Mouse (Mus musculus): ENCODE results near the gene Cadps2. TPM values are rescaled to one million over a fixed set of nuclear protein-coding genes. Genes with fewer than 3 reads are reported as not detected.

Cadps2 gene
- polyA plus RNA-seq (2012; rRNA removed): 7.1 and 7.2 TPM in 2 replicates

GRCm38 (mm10) chr6:23839009-23839811, at the start of gene Cadps2:
Gene Cadps2, minus strand, starts transcription at chr6:23839421.
- peak; percentile 64 for DNase-seq (ENCODE audit: low spot score)

- no peak for DNase-seq (ENCODE audit: low spot score)
Observed at GRCm38 (mm10) chr6:23886418-23886817, 47.2 kb upstream of the Cadps2 start.

GRCm38 (mm10) chr6:23876765-23877408, 37.7 kb upstream of the Cadps2 start:
- DNase-seq (ENCODE audit: low spot score): no peak

- DNase-seq (ENCODE audit: low spot score): no peak
Observed at GRCm38 (mm10) chr6:23876363-23876762, 37.1 kb upstream of the Cadps2 start.

GRCm38 (mm10) chr6:23873812-23874211, 34.6 kb upstream of the Cadps2 start:
- no peak for DNase-seq (ENCODE audit: low spot score)

- DNase-seq (ENCODE audit: low spot score): no peak
Observed at GRCm38 (mm10) chr6:23873231-23873630, 34.0 kb upstream of the Cadps2 start.

GRCm38 (mm10) chr6:23869971-23870370, 30.8 kb upstream of the Cadps2 start:
- DNase-seq (ENCODE audit: low spot score): no peak

- DNase-seq (ENCODE audit: low spot score): no peak
Observed at GRCm38 (mm10) chr6:23866298-23866697, 27.1 kb upstream of the Cadps2 start.

GRCm38 (mm10) chr6:23853464-23853863, 14.2 kb upstream of the Cadps2 start:
- no peak for DNase-seq (ENCODE audit: low spot score)

- no peak for DNase-seq (ENCODE audit: low spot score)
Observed at GRCm38 (mm10) chr6:23840001-23840400, 780 bp upstream of the Cadps2 start.

GRCm38 (mm10) chr6:23838401-23839008, 716 bp downstream of the Cadps2 start:
- DNase-seq (ENCODE audit: low spot score): no peak

GRCm38 (mm10) chr6:23837631-23838030, 1.6 kb downstream of the Cadps2 start:
- no peak for DNase-seq (ENCODE audit: low spot score)

GRCm38 (mm10) chr6:23837127-23837526, 2.1 kb downstream of the Cadps2 start:
- DNase-seq (ENCODE audit: low spot score): no peak

- no peak for DNase-seq (ENCODE audit: low spot score)
Observed at GRCm38 (mm10) chr6:23836694-23837093, 2.5 kb downstream of the Cadps2 start.

- DNase-seq (ENCODE audit: low spot score): no peak
Observed at GRCm38 (mm10) chr6:23835552-23835951, 3.7 kb downstream of the Cadps2 start.

- DNase-seq (ENCODE audit: low spot score): no peak
Observed at GRCm38 (mm10) chr6:23830741-23831140, 8.5 kb downstream of the Cadps2 start.

- no peak for DNase-seq (ENCODE audit: low spot score)
Observed at GRCm38 (mm10) chr6:23829338-23829737, 9.9 kb downstream of the Cadps2 start.

GRCm38 (mm10) chr6:23821819-23822218, 17.4 kb downstream of the Cadps2 start:
- DNase-seq (ENCODE audit: low spot score): no peak

GRCm38 (mm10) chr6:23810087-23810486, 29.1 kb downstream of the Cadps2 start:
- DNase-seq (ENCODE audit: low spot score): no peak

GRCm38 (mm10) chr6:23809344-23809743, 29.9 kb downstream of the Cadps2 start:
- DNase-seq (ENCODE audit: low spot score): no peak

GRCm38 (mm10) chr6:23805333-23805732, 33.9 kb downstream of the Cadps2 start:
- no peak for DNase-seq (ENCODE audit: low spot score)

GRCm38 (mm10) chr6:23791822-23792221, 47.4 kb downstream of the Cadps2 start:
- DNase-seq (ENCODE audit: low spot score): no peak

GRCm38 (mm10) chr6:23777641-23778040, 61.6 kb downstream of the Cadps2 start:
- DNase-seq (ENCODE audit: low spot score): no peak

All from urinary bladder, adult 2 months (tissue).